Mouse (Mus musculus) inflammation-experienced regulatory T-cells, adult 6 months (primary cell): ENCODE measurements around the gene Pus3. TPM values are rescaled to one million over a fixed set of nuclear protein-coding genes. Genes with fewer than 3 reads are reported as not detected.

ENCODE experiments used
- polyA plus RNA-seq, 3 experiments: library from polyadenylated mRNA; unstranded; fragments of 100-300 nt; shearing (Covaris generic); gene quantifications; one replicate each; pipeline ENCODE4 v1.2.1; 2017

Gene Pus3
- polyA plus RNA-seq, 3 experiments from 2014 or later = 16.9 to 27.8 (median 19.5) TPM

Other genes starting within 250 kb of the Pus3 start
- 1 to 10 TPM; 2.6 to 3.6 (median 3.2) TPM for gene Cdon, start 137.5 kb upstream of the Pus3 start, polyA plus RNA-seq
- gene Gm1113, start 40.3 kb upstream of the Pus3 start, polyA plus RNA-seq = not detected
- gene Ddx25, start 67 bp upstream of the Pus3 start, polyA plus RNA-seq = under 1 TPM; 0.11 to 0.26 (median 0.14) TPM
- not detected for gene Pate2, start 11.7 kb downstream of the Pus3 start, polyA plus RNA-seq
- gene Hyls1, start 11.8 kb downstream of the Pus3 start, polyA plus RNA-seq = 10 to 100 TPM in 1 of 3 experiments, 1 to 10 TPM in 2; 4.9 to 16.2 (median 5.7) TPM
- gene Pate4, start 53.3 kb downstream of the Pus3 start, polyA plus RNA-seq = not detected
- not detected for gene Pate3, start 89.6 kb downstream of the Pus3 start, polyA plus RNA-seq
- gene Pate1, start 128.8 kb downstream of the Pus3 start, polyA plus RNA-seq = not detected
- gene Gm17677, start 182.5 kb downstream of the Pus3 start, polyA plus RNA-seq = not detected
- gene Gm17727, start 219.5 kb downstream of the Pus3 start, polyA plus RNA-seq = not detected
- not detected for gene Gm27235, start 231.5 kb downstream of the Pus3 start, polyA plus RNA-seq
- not detected for gene D730048I06Rik, start 231.5 kb downstream of the Pus3 start, polyA plus RNA-seq